Mouse (Mus musculus) stomach, embryonic 16.5 days (tissue): ENCODE measurements around the gene Pcnx3. TPM values are rescaled to one million over a fixed set of nuclear protein-coding genes. Genes with fewer than 3 reads are reported as not detected.
"Not testable (repeated sequence)": the region's sequence is repeated elsewhere in the genome, so short reads cannot be mapped to it uniquely, and the experiment has no call there.

ENCODE experiments used
- ATAC-seq: fragments of 200-750 bp; cut with Nextera tagmentation; 2 replicates; pipeline ENCODE4 v1.8.0; 2017; ENCODE audit warnings: moderate number of reproducible peaks, moderate TSS enrichment; ENCODE audit not compliant: insufficient read depth, low FRiP score
- H3K27ac ChIP-seq: fragments of 300-500 bp; sonication (generic); 2 replicates; pipeline ENCODE4 v1.5.1; 2014; ENCODE audit warnings: low read length
- H3K27me3 ChIP-seq: fragments of 300-500 bp; sonication (generic); 2 replicates; pipeline ENCODE4 v1.6.1; 2014; ENCODE audit warnings: low read length, control low read depth, mixed read lengths; ENCODE audit not compliant: control insufficient read depth, insufficient read depth
- H3K36me3 ChIP-seq: fragments of 300-500 bp; sonication (generic); 2 replicates; pipeline ENCODE4 v1.6.1; 2014; ENCODE audit warnings: low read length; ENCODE audit not compliant: control insufficient read depth, insufficient read depth
- H3K4me1 ChIP-seq: fragments of 300-500 bp; sonication (generic); 2 replicates; pipeline ENCODE4 v1.6.1; 2014; ENCODE audit warnings: low read length, control low read depth, mixed read lengths; ENCODE audit not compliant: control insufficient read depth, insufficient read depth
- H3K4me2 ChIP-seq: fragments of 300-500 bp; sonication (generic); 2 replicates; pipeline ENCODE4 v1.6.1; 2014; ENCODE audit warnings: low read depth, low read length, mixed read lengths
- H3K4me3 ChIP-seq: fragments of 300-500 bp; sonication (generic); replicated peaks from 2 replicates; pipeline ENCODE4 v1.5.1; 2014; ENCODE audit warnings: mild to moderate bottlenecking, low read length
- H3K9ac ChIP-seq: fragments of 300-500 bp; sonication (generic); 2 replicates; pipeline ENCODE4 v1.6.1; 2014; ENCODE audit warnings: low read length
- H3K9me3 ChIP-seq: fragments of 300-500 bp; sonication (generic); replicated peaks from 2 replicates; pipeline ENCODE4 v1.6.1; 2016; ENCODE audit warnings: low read length, control low read depth; ENCODE audit not compliant: control insufficient read depth
- WGBS: fragments of 180-500 bp; shearing (Covaris S2); extraction: QIAGEN DNeasy Blood & Tissue Kit; methylation state at CpG from one replicate; pipeline ENCODE4 v1.1.7; 2014; 5-methylcytosine and 5-hydroxymethylcytosine counted together
- polyA plus RNA-seq: library from polyadenylated mRNA; unstranded; fragments of >200 nt; fragmentation: Nextera tagmentation; extraction: Ambion mirVana; gene quantifications from 2 replicates; pipeline ENCODE4 v1.2.1, GENCODE M21; 2015

Gene Pcnx3
- polyA plus RNA-seq, 1 experiment from 2014 or later: 17.4 TPM

DNA sequence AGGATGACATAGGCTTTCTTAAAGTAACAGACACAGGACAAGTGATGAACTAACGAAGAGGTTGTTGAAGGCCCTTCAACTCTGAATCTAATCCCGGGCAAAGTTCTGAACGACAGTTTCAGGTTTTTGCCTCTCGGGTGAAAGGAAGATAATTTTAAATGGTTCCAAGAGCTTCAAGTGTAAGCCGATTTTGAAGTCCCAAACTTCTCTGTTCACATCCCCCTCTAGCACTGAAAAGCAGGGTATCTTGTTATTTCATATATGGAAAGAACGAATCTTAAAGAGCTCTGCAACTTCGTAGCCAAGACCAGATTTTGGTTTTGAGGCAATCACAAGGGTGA is 350 bp upstream of the Pcnx3 start:
- H3K9me3 ChIP-seq: no peaks in the 10 kb centered on the region
- H3K27ac ChIP-seq: peak overlapping the region; percentile 98
- peaks cover 39% of the 10 kb centered on the region for H3K4me1 ChIP-seq
- under 1% methylated on average over 7 of the region's 7 CpGs for WGBS
- H3K4me2 ChIP-seq: peak overlapping the region; percentile 99
- peak overlapping the region; percentile 98 for H3K4me3 ChIP-seq
- H3K36me3 ChIP-seq: peaks cover 15% of the 10 kb centered on the region
- ATAC-seq: no peak
- no peaks in the 10 kb centered on the region for H3K27me3 ChIP-seq
- peak overlapping the region; percentile 96 for H3K9ac ChIP-seq

GRCm38 (mm10) chr19:5687738-5688137 is 970 bp downstream of the Pcnx3 start:
- Histone ChIP-seq H3K9me3 (no peaks in the 10 kb centered on the region), H3K4me2 (peak overlapping the region; percentile 99), H3K36me3 (peaks cover 12% of the 10 kb centered on the region), H3K4me3 (peak overlapping the region; percentile 98), H3K27ac (peak overlapping the region; percentile 98), H3K4me1 (peaks cover 34% of the 10 kb centered on the region), H3K9ac (peak overlapping the region; percentile 96), H3K27me3 (no peaks in the 10 kb centered on the region)
- 16% methylated on average over 9 of the region's 9 CpGs for WGBS
- ATAC-seq: no peak

GRCm38 (mm10) chr19:5686954-5687353 is 1.8 kb downstream of the Pcnx3 start:
- 91% methylated on average over 12 of the region's 12 CpGs for WGBS
- not testable (repeated sequence) for ATAC-seq, H3K9me3 ChIP-seq, H3K27me3 ChIP-seq, H3K4me2 ChIP-seq, H3K27ac ChIP-seq
- Histone ChIP-seq H3K9ac (peak overlapping the region; percentile 96; the same call in 1 of the 2 replicates), H3K4me1 (peaks cover 27% of the 10 kb centered on the region), H3K4me3 (0 out of 2 replicates have a peak overlapping the region, but pooled peaks have one; percentile 98), H3K36me3 (peaks cover 12% of the 10 kb centered on the region)

DNA sequence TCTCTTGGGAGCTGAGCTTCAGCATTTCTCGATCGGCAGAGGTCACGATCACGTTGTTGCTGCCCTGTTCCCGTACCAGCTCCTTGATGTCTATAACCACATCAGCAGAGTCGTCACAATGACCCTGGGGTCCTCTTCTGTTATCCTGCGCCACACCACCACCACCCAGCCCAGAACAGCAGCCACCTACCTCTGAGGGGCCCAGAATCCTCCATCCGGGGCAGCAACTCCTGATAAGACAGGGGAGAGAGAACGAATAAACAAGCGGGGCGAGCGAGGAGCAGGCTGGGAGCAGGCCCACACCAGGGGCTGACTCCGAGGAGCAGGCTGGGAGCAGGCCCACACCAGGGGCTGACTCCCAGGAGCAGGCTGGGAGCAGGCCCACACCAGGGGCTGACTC is 2.3 kb downstream of the Pcnx3 start:
- 80% methylated on average over 13 of the region's 13 CpGs for WGBS
- Histone ChIP-seq H3K4me3 (no peak overlapping the region), H3K27ac (no peak overlapping the region), H3K4me1 (peaks cover 21% of the 10 kb centered on the region), H3K9ac (no peak overlapping the region), H3K9me3 (no peaks in the 10 kb centered on the region), H3K36me3 (peaks cover 13% of the 10 kb centered on the region), H3K27me3 (no peaks in the 10 kb centered on the region), H3K4me2 (no peak overlapping the region)
- no peak for ATAC-seq

DNA sequence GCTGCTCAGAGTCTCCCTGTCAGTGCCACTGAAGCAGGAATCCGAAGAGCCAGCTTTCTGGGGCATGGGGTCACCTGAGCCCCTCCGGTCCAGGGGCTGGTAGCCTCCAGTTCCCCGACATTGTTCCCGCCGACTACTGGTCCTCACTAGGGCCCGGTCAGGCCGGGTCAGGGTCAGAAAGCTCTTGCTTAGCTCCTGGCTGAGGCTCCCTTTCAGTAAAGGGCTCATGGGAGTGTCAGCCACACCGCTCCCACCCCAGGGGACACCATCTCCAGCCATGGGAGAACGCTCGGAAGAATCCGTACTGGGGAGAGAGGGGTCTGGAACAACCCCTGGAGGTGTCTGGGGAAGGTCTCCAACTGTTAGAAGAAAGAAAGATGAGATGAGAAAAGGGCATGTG is 2.8 kb downstream of the Pcnx3 start:
- Histone ChIP-seq H3K4me1 (peaks cover 16% of the 10 kb centered on the region), H3K9ac (no peak overlapping the region), H3K4me2 (no peak overlapping the region), H3K27ac (no peak overlapping the region), H3K36me3 (peaks cover 15% of the 10 kb centered on the region), H3K9me3 (no peaks in the 10 kb centered on the region), H3K27me3 (no peaks in the 10 kb centered on the region), H3K4me3 (no peak overlapping the region)
- ATAC-seq: no peak
- WGBS: 94% methylated on average over 11 of the region's 11 CpGs

DNA sequence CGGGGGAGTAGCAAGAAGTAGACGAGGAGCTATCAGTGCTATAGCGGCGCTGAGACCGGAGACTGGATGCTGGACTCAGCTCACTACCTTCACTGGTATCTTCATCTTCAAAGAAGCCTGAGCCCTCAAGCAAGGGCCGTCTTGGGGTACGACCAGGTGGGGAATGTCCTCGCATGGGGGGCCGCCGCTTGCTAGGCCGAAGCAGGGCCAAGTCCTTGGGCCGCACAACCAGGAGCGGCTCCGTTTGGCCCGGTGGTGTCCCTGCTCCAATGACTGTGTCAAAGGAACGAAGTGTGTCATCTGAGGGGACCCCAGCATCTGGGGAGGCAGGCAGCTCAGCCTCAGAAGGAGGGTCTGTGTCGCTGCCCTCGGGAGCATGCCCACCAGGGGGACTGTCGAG is 3.3 kb downstream of the Pcnx3 start:
- H3K9ac ChIP-seq: no peak overlapping the region
- no peak overlapping the region for H3K27ac ChIP-seq
- H3K4me2 ChIP-seq: no peak overlapping the region
- no peaks in the 10 kb centered on the region for H3K9me3 ChIP-seq
- ATAC-seq: no peak
- no peak overlapping the region for H3K4me3 ChIP-seq
- H3K27me3 ChIP-seq: no peaks in the 10 kb centered on the region
- peaks cover 11% of the 10 kb centered on the region for H3K4me1 ChIP-seq
- 94% methylated on average over 19 of the region's 19 CpGs for WGBS
- H3K36me3 ChIP-seq: peaks cover 15% of the 10 kb centered on the region

- no peak overlapping the region for H3K27ac ChIP-seq
- H3K4me1 ChIP-seq: peaks cover 9% of the 10 kb centered on the region
- no peak overlapping the region for H3K4me2 ChIP-seq
- H3K36me3 ChIP-seq: peaks cover 15% of the 10 kb centered on the region
- no peak overlapping the region for H3K9ac ChIP-seq
- no peaks in the 10 kb centered on the region for H3K27me3 ChIP-seq
- no peak for ATAC-seq
- 92% methylated on average over 13 of the region's 13 CpGs for WGBS
- H3K9me3 ChIP-seq: no peaks in the 10 kb centered on the region
- no peak overlapping the region for H3K4me3 ChIP-seq
Measured at GRCm38 (mm10) chr19:5684985-5685384, 3.7 kb downstream of the Pcnx3 start.

DNA sequence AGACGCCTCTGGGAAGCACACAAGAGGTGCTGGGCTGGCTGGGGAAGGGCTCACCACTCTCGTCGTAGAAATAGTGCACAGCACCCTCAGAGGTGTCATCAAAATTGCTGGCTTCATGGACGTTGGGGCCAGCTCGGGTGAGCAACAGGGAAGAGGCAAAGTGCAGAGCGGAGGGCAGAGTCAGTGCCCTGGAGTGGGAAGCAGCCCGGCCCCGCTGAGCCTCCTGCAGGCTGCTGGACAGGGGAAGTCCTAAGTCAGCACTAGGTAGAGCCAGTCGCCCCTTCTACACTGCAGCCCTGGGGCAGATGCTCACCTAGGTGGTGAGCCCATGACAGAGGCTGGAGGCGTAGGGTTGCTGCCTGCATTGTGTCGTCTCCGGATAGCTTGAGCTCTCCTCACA is 4.5 kb downstream of the Pcnx3 start:
- Histone ChIP-seq H3K4me1 (peaks cover 9% of the 10 kb centered on the region), H3K27ac (no peak overlapping the region), H3K36me3 (peaks cover 17% of the 10 kb centered on the region), H3K4me2 (no peak overlapping the region), H3K27me3 (no peaks in the 10 kb centered on the region), H3K9me3 (no peaks in the 10 kb centered on the region), H3K9ac (no peak overlapping the region), H3K4me3 (no peak overlapping the region)
- ATAC-seq: no peak
- WGBS: 88% methylated on average over 12 of the region's 12 CpGs

DNA sequence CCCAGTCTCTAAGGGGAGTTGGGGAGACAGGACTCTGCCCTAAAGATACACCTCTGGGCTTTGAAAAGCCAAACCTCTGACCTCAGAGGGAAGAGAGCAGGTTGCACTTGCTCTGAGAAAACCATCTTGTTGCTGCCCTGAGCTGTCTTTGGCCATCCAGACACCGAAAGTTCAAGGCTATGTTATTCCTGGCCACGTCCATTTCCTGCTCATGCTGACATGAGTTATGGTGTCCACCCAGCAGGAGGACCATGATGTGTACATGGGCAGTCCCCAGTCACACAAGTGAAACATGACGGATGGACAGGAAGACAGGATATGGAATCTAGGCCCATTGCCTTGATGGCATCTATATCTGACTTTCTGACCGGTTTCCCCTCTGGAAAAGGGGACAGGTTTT is 8.3 kb downstream of the Pcnx3 start:
- 85% methylated on average over 4 of the region's 4 CpGs for WGBS
- H3K27me3 ChIP-seq: no peaks in the 10 kb centered on the region
- no peaks in the 10 kb centered on the region for H3K9me3 ChIP-seq
- no peak overlapping the region for H3K9ac ChIP-seq
- no peak overlapping the region for H3K27ac ChIP-seq
- ATAC-seq: no peak
- H3K4me3 ChIP-seq: no peak overlapping the region
- H3K36me3 ChIP-seq: peaks cover 13% of the 10 kb centered on the region
- no peak overlapping the region for H3K4me2 ChIP-seq
- no peaks in the 10 kb centered on the region for H3K4me1 ChIP-seq

GRCm38 (mm10) chr19:5668372-5668771 is 20.3 kb downstream of the Pcnx3 start:
- Histone ChIP-seq H3K36me3 (0 out of 2 replicates have a peak, but pooled peaks cover 9% of the 10 kb centered on the region), H3K9ac (no peak overlapping the region), H3K4me3 (no peak overlapping the region), H3K27ac (no peak overlapping the region), H3K4me2 (no peak overlapping the region), H3K9me3 (no peaks in the 10 kb centered on the region), H3K4me1 (peaks cover 6% of the 10 kb centered on the region), H3K27me3 (no peaks in the 10 kb centered on the region)
- ATAC-seq: no peak
- 85% methylated on average over 4 of the region's 4 CpGs for WGBS
